8 mouse cellular contexts compared by ENCODE assay signal in genomic region chr4:56865003-56865511, GRCm38 (mm10). TPM values are rescaled to one million over a fixed set of nuclear protein-coding genes. Genes with fewer than 3 reads are reported as not detected.
DNase-seq lines count a peak whose midpoint lies in the region; ATAC-seq and TF ChIP-seq lines count a peak whose summit lies in the region.

Gene Ctnnal1, minus strand, starts transcription at chr4:56865188.

- peak within 1 kb of the TSS; percentile 87 for H3K9ac ChIP-seq in embryonic facial prominence, embryonic 13.5 days
- H3K9ac ChIP-seq in heart, adult 2 months (ENCODE audit: low read depth, low read length): peak within 1 kb of the TSS; percentile 83
- peak within 1 kb of the TSS; percentile 87 for H3K9ac ChIP-seq in limb, embryonic 11.5 days (ENCODE audit: low read length)
- H3K9ac ChIP-seq in midbrain, embryonic 13.5 days (replicated peaks): peak within 1 kb of the TSS; percentile 90

- H3K4me2 ChIP-seq in embryonic facial prominence, embryonic 13.5 days: peak within 1 kb of the TSS; percentile 91
- H3K4me2 ChIP-seq in limb, embryonic 11.5 days (ENCODE audit: low read depth, severe bottlenecking): peak within 1 kb of the TSS; percentile 92
- H3K4me2 ChIP-seq in midbrain, embryonic 13.5 days (replicated peaks): peak within 1 kb of the TSS; percentile 82

- peak within 1 kb of the TSS; percentile 83 for H3K4me3 ChIP-seq in embryonic facial prominence, embryonic 13.5 days
- H3K4me3 ChIP-seq in heart, adult 2 months: peak within 1 kb of the TSS; percentile 64
- H3K4me3 ChIP-seq in kidney, adult 2 months (ENCODE audit: insufficient read depth, low read depth, low read length): peak within 1 kb of the TSS; percentile 73
- peak within 1 kb of the TSS; percentile 85 for H3K4me3 ChIP-seq in limb, embryonic 11.5 days (ENCODE audit: low read depth, low read length)
- H3K4me3 ChIP-seq in midbrain, embryonic 13.5 days (replicated peaks): peak within 1 kb of the TSS; percentile 90

- ATAC-seq in embryonic facial prominence, embryonic 13.5 days (ENCODE audit: insufficient number of reproducible peaks, insufficient read depth, low FRiP score, low TSS enrichment, low read depth): peak; percentile 97
- ATAC-seq in limb, embryonic 11.5 days (ENCODE audit: insufficient number of reproducible peaks, low FRiP score, low TSS enrichment, low read depth): peak; percentile 96
- ATAC-seq in midbrain, embryonic 13.5 days: peak; percentile 97

- intact Hi-C loops in heart, adult 2 months (cut with DNase I): loop anchor here (5.0 kb wide), 1 partner anchor 82 kb away; the partner anchor contains the start of gene Tmem245

- no peaks in the 10 kb centered on the region for H3K9me3 ChIP-seq in embryonic facial prominence, embryonic 13.5 days
- H3K9me3 ChIP-seq in limb, embryonic 11.5 days (ENCODE audit: control insufficient read depth, low read length): no peaks in the 10 kb centered on the region
- H3K9me3 ChIP-seq in midbrain, embryonic 13.5 days: no peaks in the 10 kb centered on the region

- under 1% methylated on average over 45 of the region's 45 CpGs for WGBS in embryonic facial prominence, embryonic 13.5 days
- under 1% methylated on average over 45 of the region's 45 CpGs for WGBS in heart, adult 2 months
- WGBS in kidney, adult 2 months: under 1% methylated on average over 40 of the region's 45 CpGs
- WGBS in limb, embryonic 11.5 days: under 1% methylated on average over 42 of the region's 45 CpGs
- WGBS in midbrain, embryonic 13.5 days: under 1% methylated on average over 44 of the region's 45 CpGs

- H3K4me1 ChIP-seq in embryonic facial prominence, embryonic 13.5 days: peaks cover 18% of the 10 kb centered on the region
- peaks cover 5% of the 10 kb centered on the region for H3K4me1 ChIP-seq in heart, adult 2 months (ENCODE audit: control insufficient read depth, insufficient read depth, low read length)
- H3K4me1 ChIP-seq in kidney, adult 2 months (ENCODE audit: control insufficient read depth, insufficient read depth, low read length): peaks cover 4% of the 10 kb centered on the region; the same call in 1 of the 2 replicates
- peaks cover 7% of the 10 kb centered on the region; the same call in 1 of the 2 replicates for H3K4me1 ChIP-seq in limb, embryonic 11.5 days (ENCODE audit: control insufficient read depth, insufficient read depth, low read length)
- peaks cover 15% of the 10 kb centered on the region for H3K4me1 ChIP-seq in midbrain, embryonic 13.5 days (replicated peaks)

- TF ChIP-seq POLR2A in heart, adult 2 months (IDR thresholded peaks at IDR 0.05; ENCODE audit: insufficient read depth, low read depth, low read length): peak; percentile 51; the same call in 1 of the 2 replicates
- TF ChIP-seq POLR2A in kidney, adult 2 months (IDR thresholded peaks at IDR 0.05; ENCODE audit: low read depth, low read length): peak; percentile 43

- no peak for TF ChIP-seq CTCF in heart, adult 2 months (IDR thresholded peaks at IDR 0.05)
- no peak for TF ChIP-seq CTCF in kidney, adult 2 months (conservative IDR thresholded peaks at IDR 0.05; ENCODE audit: insufficient read depth, insufficient read length, low read depth, low read length)

- no peaks in the 10 kb centered on the region for H3K36me3 ChIP-seq in embryonic facial prominence, embryonic 13.5 days
- no peaks in the 10 kb centered on the region; the same call in none of the 2 replicates for H3K36me3 ChIP-seq in heart, adult 2 months (ENCODE audit: control insufficient read depth, insufficient read depth, low read length)
- no peaks in the 10 kb centered on the region for H3K36me3 ChIP-seq in kidney, adult 2 months (ENCODE audit: control insufficient read depth, insufficient read depth, low read length)
- no peaks in the 10 kb centered on the region for H3K36me3 ChIP-seq in limb, embryonic 11.5 days (ENCODE audit: control insufficient read depth, insufficient read depth, low read length)
- H3K36me3 ChIP-seq in midbrain, embryonic 13.5 days: no peaks in the 10 kb centered on the region

- TF ChIP-seq EP300 in heart, adult 2 months (IDR thresholded peaks at IDR 0.05; ENCODE audit: insufficient read depth, low read depth, low read length): no peak

- H3K79me2 ChIP-seq in heart, adult 2 months (replicated peaks; ENCODE audit: control insufficient read depth, insufficient read depth, low read length): peaks cover 2% of the 10 kb centered on the region; the same call in 1 of the 2 replicates

- peak; percentile 96 for DNase-seq in 416B (ENCODE audit: low read depth)
- DNase-seq in adrenal gland, postnatal 4 days (ENCODE audit: low spot score in 2 of 2): peak; percentile 88 to 89
- peak; percentile 86 to 90 for DNase-seq in heart, adult 2 months
- peak; percentile 98 for DNase-seq in kidney, adult 2 months
- peak; percentile 93 for DNase-seq in limb, embryonic 11.5 days (ENCODE audit: low spot score)
- DNase-seq in spleen, adult 12 weeks (ENCODE audit: low spot score): peak; percentile 61

- no peaks in the 10 kb centered on the region for H3K27me3 ChIP-seq in embryonic facial prominence, embryonic 13.5 days
- H3K27me3 ChIP-seq in heart, adult 2 months (ENCODE audit: control insufficient read depth, insufficient read depth, low read length): no peaks in the 10 kb centered on the region; the same call in 1 of the 2 replicates
- no peaks in the 10 kb centered on the region for H3K27me3 ChIP-seq in kidney, adult 2 months (replicated peaks; ENCODE audit: control insufficient read depth, insufficient read depth, low read length)
- no peaks in the 10 kb centered on the region for H3K27me3 ChIP-seq in limb, embryonic 11.5 days (ENCODE audit: control insufficient read depth, insufficient read depth, low read length)
- no peaks in the 10 kb centered on the region for H3K27me3 ChIP-seq in midbrain, embryonic 13.5 days

- H3K27ac ChIP-seq in embryonic facial prominence, embryonic 13.5 days: peak within 1 kb of the TSS; percentile 85
- H3K27ac ChIP-seq in heart, adult 2 months: peak within 1 kb of the TSS; percentile 84
- H3K27ac ChIP-seq in kidney, adult 2 months (ENCODE audit: insufficient read depth, low read depth, low read length): peak within 1 kb of the TSS; percentile 46
- H3K27ac ChIP-seq in limb, embryonic 11.5 days (replicated peaks; ENCODE audit: low read depth, low read length): peak within 1 kb of the TSS; percentile 62
- peak within 1 kb of the TSS; percentile 83 for H3K27ac ChIP-seq in midbrain, embryonic 13.5 days

RNA-seq across cellular contexts. Expression of gene Ctnnal1, which starts in this region (rescaled TPM):
- total RNA-seq in adrenal gland, postnatal 4 days (2021): 10 to 100 TPM; 33.2 to 34.3 TPM
- 27.7 and 29.0 TPM in 2 replicates for polyA plus RNA-seq in embryonic facial prominence, embryonic 13.5 days (2015; fragmentation: Nextera tagmentation; extraction: Ambion mirVana)
- 10 to 100 TPM; 30.8 to 31.9 TPM for total RNA-seq in heart, adult 2 months (2021)
- polyA plus RNA-seq in heart, adult 2 months (2012; rRNA removed): 6.5 and 12.7 TPM in 2 replicates
- polyA plus RNA-seq in kidney, adult 2 months (2012; rRNA removed): 14.3 and 14.4 TPM in 2 replicates
- polyA plus RNA-seq in limb, embryonic 11.5 days (2014; fragmentation: Nextera tagmentation; extraction: Ambion mirVana): 36.2 and 37.7 TPM in 2 replicates
- 17.1 and 18.6 TPM in 2 replicates for polyA plus RNA-seq in midbrain, embryonic 13.5 days (2015; fragmentation: Nextera tagmentation; extraction: Ambion mirVana)

Comparison
In these comparisons a context has a peak if more than half of its experiments do, and no peak if none do; other contexts are left out.
1. Peak in every context shown above with its lines: DNase-seq, ATAC-seq, H3K4me3 ChIP-seq and H3K27ac ChIP-seq.